Mouse (Mus musculus) lung, adult 2 months (tissue): ENCODE data around the gene Spdl1.

Experiments used
- CTCF ChIP-seq: fragments of 200-500 bp; IDR thresholded peaks from 2 replicates; pipeline ENCODE4 v1.5.1; 2011; ENCODE audit warnings: mild to moderate bottlenecking, low read length, control low read depth; ENCODE audit not compliant: insufficient read depth
- POLR2A ChIP-seq: fragments of 200-500 bp; IDR thresholded peaks from 2 replicates; pipeline ENCODE4 v1.6.1; 2011; ENCODE audit warnings: low read depth, mild to moderate bottlenecking, control low read depth, low read length, borderline replicate concordance; ENCODE audit errors: extremely low read depth

DNA sequence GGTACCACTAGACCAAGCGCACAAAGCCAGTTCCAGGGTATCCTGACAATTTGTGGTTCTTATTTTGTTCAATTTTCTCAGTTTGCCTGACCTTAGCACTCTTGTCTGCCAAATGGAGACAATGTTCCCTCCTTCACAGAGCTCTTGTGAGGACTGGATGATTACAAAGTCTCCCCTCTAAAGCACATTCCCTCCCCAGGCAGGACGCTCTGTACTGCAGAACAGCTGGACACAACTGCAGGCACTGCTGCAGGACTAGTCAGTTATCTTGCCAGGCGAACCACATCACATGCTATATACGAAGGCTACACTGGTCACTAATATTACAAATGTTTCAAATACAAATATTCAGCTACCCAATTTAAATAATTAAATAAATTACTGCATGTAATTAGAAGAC lies 8.7 kb downstream of the Spdl1 start:
- TF ChIP-seq CTCF (no peak), POLR2A (no peak)
